Mouse (Mus musculus) urinary bladder, postnatal 25 days (tissue): ENCODE measurements around the gene Gm11985.
A peak's percentile ranks its signal among the peaks of the same experiment; 100 is the strongest.
"Not testable (repeated sequence)": the region's sequence is repeated elsewhere in the genome, so short reads cannot be mapped to it uniquely, and the experiment has no call there.

Experiments
- DNase-seq: peaks from one replicate; pipeline ENCODE4 v3.0.0; 2022; ENCODE audit warnings: low spot score

Gene Gm11985

DNA sequence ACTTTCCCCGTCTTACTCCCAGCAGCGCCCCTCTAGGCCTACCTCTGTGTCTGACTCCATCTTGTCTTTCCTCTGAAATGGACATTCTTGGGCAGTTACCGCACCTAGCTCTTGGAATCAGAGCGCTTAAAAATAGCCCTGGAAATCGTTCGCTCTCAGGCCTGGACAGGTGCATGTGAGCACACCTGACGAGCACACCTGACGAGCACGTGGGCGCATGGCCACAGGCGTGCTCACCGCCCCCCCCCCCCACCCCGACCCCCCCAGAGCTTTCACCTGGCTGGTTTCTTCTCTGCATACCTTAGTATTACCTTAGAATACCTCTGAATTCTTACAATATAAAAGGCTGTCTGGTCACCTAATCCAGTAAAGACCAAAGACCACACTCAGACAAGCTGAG, at the start of gene Gm11985:
Gene Gm11985 (minus strand): TSS at position 101 of the 400 bp plus-strand sequence.
- no peak for DNase-seq

DNA sequence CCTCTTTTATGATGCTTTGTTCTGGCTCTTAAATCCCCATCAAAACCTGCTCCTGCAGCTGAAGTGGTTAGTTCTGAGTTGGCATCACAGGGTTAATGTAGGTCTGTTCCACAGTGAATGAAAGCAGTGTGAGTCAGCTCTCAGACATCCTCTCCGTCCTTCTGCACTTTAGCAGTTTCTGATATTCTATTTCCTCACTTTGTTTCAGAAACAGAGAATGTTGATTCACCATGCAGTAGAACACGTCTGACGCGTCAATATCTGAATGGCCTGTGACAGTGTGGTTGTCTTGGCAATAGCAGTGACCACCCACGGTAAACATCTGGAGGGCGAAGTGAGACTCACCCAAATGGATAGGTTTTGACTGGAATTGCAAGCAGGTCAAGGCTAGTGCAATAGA, 49.3 kb upstream of the Gm11985 start:
- no peak for DNase-seq

DNA sequence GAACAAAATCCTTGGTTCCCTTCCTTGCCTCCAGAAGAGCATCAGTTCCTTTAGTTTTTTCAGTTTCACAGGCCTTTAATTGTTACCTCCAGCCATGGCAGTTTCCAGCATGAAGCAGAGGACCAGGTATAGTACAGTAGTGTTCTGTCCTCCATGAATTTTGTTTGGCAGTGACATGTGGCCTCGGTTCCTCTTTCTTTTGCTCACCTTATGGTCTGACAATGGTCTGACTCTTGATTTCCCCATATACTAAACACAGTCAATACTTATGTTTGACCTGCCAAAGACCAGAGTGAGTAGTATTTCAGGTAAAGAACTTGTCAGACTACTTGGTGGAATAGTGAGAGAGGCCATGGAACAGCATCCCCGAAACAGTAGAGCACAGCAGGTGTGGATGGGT, 48.4 kb upstream of the Gm11985 start:
- DNase-seq, result no peak

DNA sequence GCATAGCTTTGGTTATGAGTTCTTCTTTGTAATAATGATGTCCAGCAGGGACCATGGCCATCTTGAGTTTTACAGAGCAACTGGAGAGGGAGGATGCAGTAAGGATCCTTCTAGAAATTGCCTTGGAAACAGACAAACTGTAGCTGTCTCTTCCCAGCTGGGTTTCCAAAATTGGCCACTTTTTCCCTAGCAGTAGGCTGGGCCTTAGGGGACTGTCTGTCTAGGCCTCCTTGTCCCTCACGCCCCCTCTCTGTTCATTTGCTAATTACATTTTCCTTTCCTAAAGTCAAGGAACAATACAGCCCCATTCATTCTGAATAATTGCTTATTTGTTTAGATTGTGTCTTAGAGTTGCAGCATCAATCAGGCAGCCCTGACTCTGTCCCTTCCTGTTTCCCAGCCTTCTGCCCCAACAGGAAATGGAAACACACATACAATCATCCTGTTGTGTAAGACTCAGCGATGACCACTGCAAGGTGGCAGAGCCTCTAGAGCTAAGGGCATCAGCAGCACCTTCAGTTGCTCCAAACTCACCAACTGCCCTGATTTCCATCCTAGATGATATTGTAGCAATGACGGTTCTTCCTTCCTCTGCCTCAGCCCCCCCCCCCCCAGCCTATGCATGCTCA, 46.7 kb upstream of the Gm11985 start:
- DNase-seq, result no peak

DNA sequence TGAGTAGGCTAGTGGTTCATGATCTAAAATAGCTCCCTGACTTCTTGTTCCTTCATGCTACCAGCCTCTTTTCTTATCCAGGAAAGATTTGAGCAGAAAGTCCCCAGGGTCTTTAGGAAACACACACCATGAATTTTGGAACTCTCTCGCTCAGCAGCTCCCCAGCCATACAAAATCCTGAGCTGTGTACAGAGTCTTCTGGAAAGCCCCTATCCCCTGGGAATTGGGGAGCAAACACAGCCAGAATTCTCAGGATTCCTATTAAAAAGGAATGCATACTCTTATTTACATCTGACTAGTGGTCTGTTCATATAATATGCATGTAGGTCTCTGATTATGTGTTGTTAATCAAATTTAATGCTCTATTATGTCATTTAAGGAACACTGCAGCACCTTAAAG, 46.1 kb upstream of the Gm11985 start:
- no peak for DNase-seq

DNA sequence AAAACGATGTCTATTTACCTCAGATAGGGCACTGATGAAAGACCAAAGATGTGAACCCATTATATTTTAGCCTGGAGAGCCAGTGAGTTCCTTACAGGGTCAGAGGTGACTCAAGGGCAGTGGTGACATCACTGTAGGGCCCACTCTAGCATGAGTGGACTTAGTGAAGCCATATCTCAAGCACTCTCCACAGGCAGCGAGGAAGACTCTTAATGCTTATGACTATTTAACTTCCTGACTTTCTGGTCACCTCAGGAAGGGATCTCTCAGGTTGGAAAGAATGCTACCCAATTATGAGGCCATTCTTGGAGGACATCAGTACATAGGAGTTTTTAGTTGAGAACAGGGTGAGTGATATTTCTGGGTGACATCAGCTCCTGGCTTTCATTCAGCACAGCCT, 45.0 kb upstream of the Gm11985 start:
- DNase-seq, result no peak

DNA sequence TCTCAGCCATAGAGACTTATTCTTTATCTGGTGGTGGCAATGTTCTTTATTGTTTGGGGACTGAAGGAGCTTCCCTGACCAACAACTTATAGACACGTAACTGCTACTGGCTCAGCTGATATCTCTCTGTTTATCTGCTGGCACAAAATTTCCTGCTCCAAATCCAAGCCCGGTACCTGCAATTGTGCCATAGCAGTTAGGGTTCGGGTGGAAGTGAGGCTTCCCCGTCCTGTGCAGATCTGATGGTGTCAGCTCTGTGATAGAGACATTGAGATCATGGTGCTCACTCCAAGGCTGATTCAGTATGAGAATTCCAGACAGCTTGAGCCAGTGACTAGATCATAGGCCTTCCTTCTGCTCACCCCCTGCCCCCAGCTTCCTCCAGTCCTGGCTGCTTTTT, 43.6 kb upstream of the Gm11985 start:
- no peak for DNase-seq

DNA sequence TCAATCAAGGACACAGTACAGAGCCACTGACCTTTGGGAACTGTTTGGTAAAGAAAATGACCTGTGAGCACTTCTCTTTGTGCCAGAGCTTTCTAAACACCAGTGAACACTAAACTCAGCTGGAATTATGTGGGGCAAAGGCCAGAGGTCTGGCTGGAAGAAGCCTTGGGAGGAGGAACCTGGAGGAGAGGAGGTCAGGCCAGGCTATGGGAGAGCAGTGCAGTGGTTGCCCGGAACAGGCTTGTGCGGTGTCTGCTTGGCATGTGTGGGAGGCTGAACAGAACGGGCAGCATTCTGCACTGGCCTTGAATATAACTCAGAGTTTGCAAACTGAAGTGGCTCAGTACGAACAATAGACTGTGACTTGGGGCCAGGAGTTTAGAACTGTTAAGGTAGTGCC, 41.6 kb upstream of the Gm11985 start:
- DNase-seq, result no peak

DNA sequence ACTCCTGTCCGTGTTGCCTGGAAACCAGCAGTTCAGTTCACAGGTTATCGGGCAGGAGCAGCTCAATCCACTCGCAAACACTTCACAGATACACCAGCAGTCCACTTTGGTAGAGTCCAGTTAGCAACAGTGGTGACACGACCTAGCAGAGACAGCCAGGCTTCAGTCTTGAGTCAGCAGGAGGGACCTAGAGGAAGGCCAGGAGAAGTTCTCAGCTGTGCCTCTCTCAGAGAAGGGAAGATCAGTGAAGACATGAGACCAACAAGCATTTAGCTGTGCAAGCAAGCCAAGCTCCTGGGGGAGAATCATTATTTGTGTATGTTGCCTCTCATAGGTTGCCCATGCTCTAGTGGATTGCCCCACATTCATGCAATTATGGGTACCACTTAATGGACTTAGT, 39.7 kb upstream of the Gm11985 start:
- DNase-seq, result no peak

DNA sequence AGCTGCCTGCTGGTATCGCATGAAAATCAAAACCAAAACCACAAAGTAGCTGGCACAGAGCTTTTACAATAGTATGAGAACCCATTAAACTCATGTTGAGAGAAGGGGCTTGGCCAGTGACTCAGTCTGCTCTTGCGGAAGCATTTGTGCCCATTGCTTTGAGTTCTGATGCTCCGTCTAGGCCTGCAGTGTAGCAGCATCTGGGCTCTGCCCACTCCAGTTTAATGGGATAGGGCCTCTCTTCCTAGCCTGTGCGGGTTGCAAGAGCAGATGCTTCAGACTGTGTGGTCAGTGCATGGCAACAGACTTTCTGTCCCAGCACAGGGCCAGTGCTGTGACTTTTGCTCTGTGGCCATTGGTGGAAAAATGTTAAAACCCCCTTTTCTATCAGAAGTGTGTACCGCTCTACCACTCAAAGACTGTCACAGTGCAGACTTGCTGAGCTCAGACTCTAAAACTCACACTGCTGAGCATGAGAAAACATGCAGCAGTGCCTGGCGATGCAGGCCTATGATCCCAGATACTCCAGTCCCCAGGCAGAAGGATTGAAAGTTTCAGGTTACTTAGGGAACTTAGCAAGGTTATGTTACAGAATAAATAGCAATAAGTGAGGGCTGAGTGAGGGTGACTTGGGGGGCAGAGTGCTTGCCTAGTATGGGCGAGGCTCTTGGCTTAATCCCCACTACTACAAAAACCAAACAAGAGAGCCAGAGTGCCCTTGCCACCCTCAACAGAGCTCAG, 38.6 kb upstream of the Gm11985 start:
- DNase-seq, result no peak

DNA sequence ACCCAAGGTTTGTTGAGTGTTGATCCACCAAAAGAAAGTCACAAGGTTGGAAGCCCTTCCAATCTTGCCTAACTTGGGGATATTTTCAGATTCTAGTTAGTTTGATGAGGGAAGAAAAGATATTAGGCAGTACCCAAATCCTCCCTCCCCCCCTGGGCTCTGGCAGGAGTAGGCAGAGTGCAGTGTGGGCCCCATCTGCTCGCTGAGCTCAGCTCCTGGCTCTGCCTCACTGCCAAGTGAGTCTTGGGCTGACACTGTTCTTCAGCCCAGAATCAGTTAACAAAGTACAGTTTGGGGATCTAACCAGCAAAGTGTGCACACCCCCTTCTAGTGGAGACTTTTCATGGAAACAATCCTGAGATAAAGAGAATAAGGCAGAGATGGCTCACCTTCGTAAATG, 37.8 kb upstream of the Gm11985 start:
- no peak for DNase-seq

DNA sequence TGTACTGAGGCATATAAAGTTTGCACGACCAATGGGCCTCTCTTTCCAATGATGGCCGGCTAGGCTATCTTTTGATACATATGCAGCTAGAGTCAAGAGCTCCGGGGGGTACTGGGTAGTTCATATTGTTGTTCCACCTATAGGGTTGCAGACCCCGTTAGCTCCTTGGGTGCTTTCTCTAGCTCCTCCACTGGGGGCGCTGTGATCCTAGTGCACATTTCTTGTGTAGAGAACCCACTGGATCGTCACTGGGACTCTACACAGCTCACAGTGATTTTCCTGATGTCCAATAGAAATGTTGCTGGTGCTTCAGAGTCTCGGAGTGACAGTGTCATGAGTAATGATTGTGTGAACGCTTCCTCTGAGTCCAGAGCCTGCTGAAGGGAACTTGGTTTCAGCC, 33.5 kb upstream of the Gm11985 start:
- not testable (repeated sequence) for DNase-seq

DNA sequence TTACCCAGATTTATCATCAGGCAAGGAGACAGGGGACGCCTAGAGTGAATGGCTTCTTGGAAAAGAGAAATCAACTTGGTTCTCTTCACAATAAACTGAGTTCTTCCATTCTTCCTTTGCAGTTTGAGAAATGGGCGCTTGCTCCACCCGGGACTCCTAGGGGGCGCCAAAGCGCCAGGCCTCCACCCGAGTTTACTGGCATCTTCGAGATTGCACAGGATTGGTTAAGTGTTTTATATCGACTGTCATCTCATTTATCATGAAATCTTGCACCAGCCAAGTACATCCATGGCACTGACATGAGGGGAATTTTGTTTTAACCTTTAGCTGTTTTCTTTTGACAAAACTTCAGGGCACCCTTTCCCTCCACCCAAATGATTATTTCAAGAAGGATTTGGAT, 27.3 kb upstream of the Gm11985 start:
- DNase-seq, result peak; percentile 70

DNA sequence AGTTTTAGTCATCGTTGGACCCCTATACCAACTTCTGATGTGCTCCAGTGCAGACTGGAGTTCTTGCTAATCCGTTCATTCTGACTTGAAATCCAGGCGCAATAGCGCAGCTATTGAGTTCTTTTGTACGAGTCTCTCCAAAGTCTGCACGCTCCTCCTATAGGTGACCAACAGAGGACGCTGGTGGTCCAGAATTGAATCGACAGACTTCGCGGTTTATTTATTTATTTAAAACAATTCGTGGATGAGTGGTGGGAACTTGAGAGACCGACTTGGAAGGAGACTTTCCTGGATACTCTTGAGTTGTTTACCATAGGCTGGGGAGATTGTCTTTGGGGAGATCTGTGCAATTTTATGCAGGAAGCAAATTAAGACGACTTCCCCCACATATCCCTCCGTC, 26.4 kb upstream of the Gm11985 start:
- peak; percentile 29 for DNase-seq

DNA sequence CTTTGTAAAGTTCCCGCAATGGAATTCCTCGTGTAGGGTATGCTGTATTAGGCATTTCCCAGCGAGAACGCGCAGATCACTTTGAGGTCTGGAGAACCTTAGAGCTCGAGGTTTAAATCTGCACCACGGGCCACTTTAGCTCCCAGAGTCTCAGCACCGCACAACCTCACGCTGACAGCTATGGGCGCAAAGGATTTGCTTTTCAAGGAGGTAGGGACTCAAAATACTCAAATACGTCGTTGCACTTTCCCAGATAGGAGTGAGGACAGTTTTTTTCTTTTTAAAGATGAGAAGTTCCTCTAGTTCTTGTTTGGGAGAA, 25.9 kb upstream of the Gm11985 start:
- DNase-seq, result no peak

DNA sequence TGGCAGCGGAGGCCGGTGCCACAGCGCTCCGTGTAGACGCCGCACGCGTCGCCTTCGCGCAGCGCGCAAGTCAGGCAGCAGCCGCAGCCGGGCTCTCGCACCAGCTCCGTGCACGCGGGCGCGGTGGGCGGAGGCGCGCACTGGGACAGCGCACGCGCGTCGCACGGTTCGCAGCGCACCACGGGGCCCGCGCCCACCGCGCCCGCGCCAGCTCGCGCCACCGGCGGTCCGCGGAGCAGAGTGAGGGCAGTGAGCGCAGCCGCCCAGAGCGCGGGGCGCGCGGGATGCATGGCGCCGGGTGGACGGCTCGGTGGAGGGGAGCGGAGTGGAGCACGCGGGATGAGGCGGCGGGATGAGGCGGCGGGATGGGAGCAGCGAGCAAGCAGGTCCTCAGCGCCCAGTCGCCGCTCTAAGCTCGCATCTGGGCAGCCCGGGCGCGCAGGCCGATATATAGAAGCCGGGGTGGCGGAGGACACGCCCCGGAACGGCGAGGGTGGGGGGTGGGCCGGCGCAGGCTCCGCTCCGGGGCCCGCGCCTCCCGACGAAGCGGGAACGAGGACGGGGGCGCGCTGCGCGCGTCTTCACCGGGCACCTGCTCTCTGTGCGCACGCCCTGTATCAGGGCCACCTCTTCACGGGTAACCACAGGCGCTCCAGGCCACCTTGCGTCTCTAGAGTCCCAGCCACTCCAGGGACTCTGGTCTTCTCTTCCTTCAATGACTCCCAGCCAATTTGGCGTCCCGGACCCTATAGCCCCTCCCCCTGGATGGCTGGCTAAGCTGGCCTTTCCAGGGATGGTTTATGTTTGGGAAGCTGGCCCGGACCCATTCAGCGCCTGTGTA, 25.4 kb upstream of the Gm11985 start, which contains the start of gene Igfbp3:
Gene Igfbp3 (minus strand): TSS at position 423 of the 841 bp plus-strand sequence.
- DNase-seq, result peak; percentile 25

DNA sequence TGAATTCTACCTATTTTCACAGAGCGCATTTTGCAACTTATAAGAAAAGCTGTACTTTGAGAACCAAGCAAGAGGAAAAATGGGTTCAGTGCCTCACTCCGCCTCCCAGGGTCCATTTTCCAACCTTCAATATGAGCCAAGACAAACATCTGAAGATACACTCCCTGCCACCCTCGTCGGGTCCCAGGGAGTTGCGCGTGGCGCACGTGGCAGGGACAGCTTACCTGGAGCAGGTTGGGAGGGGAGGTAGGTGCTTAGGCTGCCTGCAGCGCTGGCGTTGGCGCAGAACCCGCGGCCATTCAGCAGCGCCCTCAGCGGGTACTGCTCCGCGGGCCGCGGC, 24.8 kb upstream of the Gm11985 start:
- no peak for DNase-seq

DNA sequence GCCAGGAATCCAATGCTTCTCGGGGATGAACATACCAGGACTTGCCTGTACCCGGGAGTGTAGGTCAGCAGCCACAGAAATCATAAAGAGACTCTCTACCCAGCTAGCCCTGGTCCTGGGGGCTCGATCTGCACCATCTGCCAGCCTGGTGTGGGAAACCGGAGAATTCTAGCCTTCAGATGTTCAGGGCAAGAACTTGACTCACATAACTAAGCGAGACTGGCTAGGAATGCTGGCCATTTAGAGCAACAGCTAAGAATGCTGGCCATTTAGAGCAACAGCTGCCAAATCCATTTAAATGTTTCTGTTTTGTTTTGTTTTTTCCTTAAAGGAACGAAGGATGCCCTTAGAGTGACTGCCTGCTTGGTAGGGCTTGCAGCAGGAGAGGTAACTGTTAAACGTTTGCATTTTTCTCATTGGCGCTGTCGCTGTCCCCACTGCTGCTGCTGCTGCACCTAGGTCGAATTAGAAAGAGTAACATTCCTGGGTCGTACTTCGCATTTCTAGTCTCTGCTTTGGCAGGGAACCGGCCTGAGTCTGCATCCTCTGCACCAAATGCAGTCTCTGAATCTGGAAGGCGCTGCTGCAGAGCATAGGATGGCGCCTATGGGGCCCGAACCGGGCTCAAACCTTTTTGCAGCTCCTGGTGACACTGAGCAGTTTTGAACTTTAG, 23.9 kb upstream of the Gm11985 start:
- no peak for DNase-seq

DNA sequence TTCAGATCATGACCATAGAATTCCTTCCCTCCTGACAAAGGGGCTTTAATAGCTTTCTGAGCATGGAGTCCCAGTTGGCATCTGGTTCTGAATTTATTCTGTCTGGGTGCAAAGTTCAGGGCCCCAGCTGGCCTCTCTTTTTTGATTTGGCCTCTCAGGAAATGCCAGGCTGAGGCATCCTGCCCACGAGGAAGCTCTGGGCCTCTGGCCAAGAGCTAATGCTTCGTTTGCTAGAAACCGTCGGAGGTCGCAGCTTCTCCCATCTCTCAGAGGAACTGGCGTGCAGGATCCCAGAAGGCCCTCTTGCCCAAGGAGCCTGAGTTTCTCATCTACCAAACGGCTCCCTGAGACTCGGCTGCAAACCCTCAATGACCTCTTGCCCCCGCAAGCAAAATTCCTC, 22.8 kb upstream of the Gm11985 start:
- no peak for DNase-seq

DNA sequence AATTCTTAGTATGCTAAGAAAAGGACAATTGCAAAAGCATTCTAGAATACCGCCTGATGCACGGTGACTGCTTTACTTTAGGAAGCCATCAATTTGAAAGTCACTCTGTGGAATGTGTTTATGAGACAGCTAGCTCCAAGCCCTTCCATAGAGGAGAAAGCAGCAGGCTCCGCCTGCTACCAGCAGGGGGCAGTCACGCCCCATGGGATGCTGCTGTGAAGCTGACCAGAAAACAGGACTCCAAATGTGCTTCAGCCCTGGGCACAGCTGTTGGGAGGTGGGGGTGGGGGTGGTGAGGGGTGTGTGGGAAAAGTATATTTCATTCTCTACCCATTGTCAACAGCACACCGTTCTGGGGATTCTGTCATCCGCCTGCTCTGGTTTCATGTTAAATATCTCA, 22.0 kb upstream of the Gm11985 start:
- peak; percentile 75 for DNase-seq

DNA sequence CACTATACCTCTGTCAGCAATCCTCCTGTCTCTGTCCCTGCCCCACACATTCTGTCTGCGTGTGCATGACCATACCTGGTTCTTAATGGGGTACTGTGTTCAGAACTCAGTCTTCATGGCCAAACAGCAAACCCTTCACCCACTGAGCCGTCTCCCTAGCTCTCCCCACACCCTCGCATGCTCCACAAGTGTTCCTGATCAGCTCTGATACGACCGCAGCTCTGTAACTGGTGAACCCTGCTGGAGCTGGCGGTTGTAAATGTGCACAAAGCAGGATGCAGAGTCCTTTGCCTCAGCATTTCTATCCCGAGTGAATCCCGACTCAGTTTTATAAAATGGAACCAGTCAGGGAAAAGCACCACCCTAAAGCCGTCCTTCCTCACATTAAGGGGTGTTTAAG, 15.5 kb upstream of the Gm11985 start:
- no peak for DNase-seq

DNA sequence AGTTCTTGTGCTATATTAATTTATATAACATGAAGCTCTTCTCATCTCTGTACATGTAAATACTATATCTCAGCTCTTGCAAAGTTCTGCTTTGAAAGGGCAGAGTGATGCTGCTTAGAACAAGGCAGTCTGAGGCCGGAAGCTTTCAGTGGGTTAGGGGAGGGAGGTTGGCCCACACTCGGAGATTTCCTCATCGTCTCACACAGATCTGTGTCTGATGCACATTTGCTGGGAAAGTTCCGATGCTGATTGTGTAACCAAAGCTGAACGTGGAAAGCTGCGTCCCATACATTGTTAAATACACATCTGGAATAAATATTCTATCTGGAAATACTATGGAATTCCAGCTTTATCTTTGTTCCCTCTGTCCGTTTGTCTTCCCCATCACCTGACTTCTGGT, 13.8 kb upstream of the Gm11985 start:
- no peak for DNase-seq

DNA sequence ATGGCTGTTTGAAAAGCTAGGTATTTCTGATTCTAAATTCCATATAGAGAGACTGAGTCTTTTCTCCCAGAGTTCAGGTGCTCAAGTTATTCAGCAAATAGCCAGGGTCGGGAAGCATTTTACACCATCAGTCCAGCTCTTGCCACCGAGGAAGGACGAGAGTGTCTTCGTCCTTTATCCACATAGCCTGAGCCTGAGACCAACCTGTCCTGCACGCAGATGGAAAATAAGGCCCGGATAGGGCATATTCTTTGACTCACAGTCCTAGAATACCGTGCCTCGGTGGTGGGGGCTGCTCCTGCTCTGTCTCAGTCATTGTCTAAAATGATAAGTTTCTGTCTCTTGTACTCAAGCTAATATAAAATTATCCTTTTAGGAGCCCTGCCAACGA, 12.0 kb upstream of the Gm11985 start:
- no peak for DNase-seq
